Mouse (Mus musculus) liver, embryonic 15.5 days (tissue): ENCODE data around the gene Pde4b. TPM values are rescaled to one million over a fixed set of nuclear protein-coding genes. Genes with fewer than 3 reads are reported as not detected.

Experiments used
- ATAC-seq: fragments of 200-750 bp; cut with Nextera tagmentation; 2 replicates; pipeline ENCODE4 v1.8.0; 2017; ENCODE audit warnings: moderate number of reproducible peaks, mild to moderate bottlenecking, moderate library complexity; ENCODE audit not compliant: insufficient read depth
- H3K27ac ChIP-seq: fragments of 300-500 bp; sonication (generic); replicated peaks from 2 replicates; pipeline ENCODE4 v1.5.1; 2015; ENCODE audit warnings: mild to moderate bottlenecking, inconsistent platforms
- H3K27me3 ChIP-seq: fragments of 300-500 bp; sonication (generic); 2 replicates; pipeline ENCODE4 v1.6.1; 2015; ENCODE audit warnings: mild to moderate bottlenecking, inconsistent platforms
- H3K36me3 ChIP-seq: fragments of 300-500 bp; sonication (generic); replicated peaks from 2 replicates; pipeline ENCODE4 v1.6.1; 2015; ENCODE audit warnings: moderate library complexity, mild to moderate bottlenecking, inconsistent platforms
- H3K4me1 ChIP-seq: fragments of 300-500 bp; sonication (generic); replicated peaks from 2 replicates; pipeline ENCODE4 v1.6.1; 2015; ENCODE audit warnings: inconsistent platforms
- H3K4me2 ChIP-seq: fragments of 300-500 bp; sonication (generic); 2 replicates; pipeline ENCODE4 v1.6.1; 2015; ENCODE audit warnings: moderate library complexity, mild to moderate bottlenecking, inconsistent platforms
- H3K4me3 ChIP-seq: fragments of 300-500 bp; sonication (generic); replicated peaks from 2 replicates; pipeline ENCODE4 v1.5.1; 2015; ENCODE audit warnings: mild to moderate bottlenecking, inconsistent platforms
- H3K9ac ChIP-seq: fragments of 300-500 bp; sonication (generic); 2 replicates; pipeline ENCODE4 v1.6.1; 2015; ENCODE audit warnings: moderate library complexity, mild to moderate bottlenecking, inconsistent platforms
- H3K9me3 ChIP-seq: fragments of 300-500 bp; sonication (generic); replicated peaks from 2 replicates; pipeline ENCODE4 v1.6.1; 2016; ENCODE audit warnings: inconsistent platforms
- WGBS: fragments of 180-500 bp; shearing (Covaris S2); methylation state at CpG from one replicate; pipeline ENCODE4 v1.1.7; 2015; ENCODE audit warnings: mixed read lengths; ENCODE audit not compliant: insufficient replicate concordance; 5-methylcytosine and 5-hydroxymethylcytosine counted together
- polyA plus RNA-seq: library from polyadenylated mRNA; unstranded; fragments of >200 nt; fragmentation: Nextera tagmentation; extraction: Ambion mirVana; gene quantifications from 2 replicates; pipeline ENCODE4 v1.2.1, GENCODE M21; 2015

Gene Pde4b
- polyA plus RNA-seq, 1 experiment from 2014 or later, result 2.5 TPM

DNA sequence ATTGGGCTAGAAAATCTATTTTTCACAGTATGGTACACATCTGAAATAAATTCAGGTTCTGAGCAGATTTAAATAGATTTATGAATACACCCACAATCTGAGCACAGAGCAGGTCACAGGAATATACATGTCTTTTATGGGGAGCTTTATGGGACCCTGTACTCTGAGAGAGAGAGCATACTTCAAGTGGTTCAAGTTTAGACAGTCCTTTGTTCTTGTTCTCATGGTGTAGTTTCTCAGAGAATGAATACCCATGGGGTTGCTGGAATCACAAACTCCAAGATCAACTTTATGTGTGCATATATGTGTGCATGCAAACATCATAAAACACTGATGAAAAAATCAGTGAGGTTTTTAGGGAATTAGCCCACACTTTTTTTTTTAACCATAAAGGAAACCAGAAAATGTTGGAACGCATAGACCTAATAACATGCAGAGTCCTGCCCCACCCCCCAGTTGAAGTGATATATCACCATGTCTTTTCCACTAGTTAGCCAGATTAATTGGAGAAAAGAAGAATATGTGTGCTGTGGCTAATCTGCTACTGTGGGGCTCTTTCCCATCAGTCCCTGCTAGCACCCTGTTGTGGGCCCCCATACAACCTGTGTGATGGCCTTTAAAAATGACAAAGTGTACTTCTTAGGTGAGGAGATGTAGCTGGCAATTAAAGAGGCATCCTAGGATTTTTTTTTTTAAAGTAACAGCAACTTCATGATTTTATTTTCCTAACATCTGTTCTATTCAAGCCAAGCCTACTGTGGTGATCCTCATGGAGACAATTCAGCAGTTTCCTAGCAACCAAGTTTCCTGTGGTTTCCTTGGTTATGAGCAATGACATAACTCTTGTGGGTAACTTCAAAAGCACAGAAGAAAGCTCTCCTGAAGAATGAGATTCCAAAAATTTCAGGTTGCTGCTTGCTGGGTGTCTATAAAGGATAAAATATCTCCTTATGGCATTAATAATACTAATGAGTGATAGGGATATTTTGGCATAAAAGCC is 264.4 kb downstream of the Pde4b start:
- H3K9ac ChIP-seq, result no peak overlapping the region
- H3K4me3 ChIP-seq, result no peak overlapping the region
- H3K4me2 ChIP-seq, result no peak overlapping the region
- H3K27ac ChIP-seq, result no peak overlapping the region
- H3K9me3 ChIP-seq, result no peaks in the 10 kb centered on the region
- no peaks in the 10 kb centered on the region for H3K4me1 ChIP-seq
- H3K36me3 ChIP-seq, result no peaks in the 10 kb centered on the region
- no peak for ATAC-seq
- 53% methylated on average over 1 of the region's 1 CpGs for WGBS
- H3K27me3 ChIP-seq, result no peaks in the 10 kb centered on the region

DNA sequence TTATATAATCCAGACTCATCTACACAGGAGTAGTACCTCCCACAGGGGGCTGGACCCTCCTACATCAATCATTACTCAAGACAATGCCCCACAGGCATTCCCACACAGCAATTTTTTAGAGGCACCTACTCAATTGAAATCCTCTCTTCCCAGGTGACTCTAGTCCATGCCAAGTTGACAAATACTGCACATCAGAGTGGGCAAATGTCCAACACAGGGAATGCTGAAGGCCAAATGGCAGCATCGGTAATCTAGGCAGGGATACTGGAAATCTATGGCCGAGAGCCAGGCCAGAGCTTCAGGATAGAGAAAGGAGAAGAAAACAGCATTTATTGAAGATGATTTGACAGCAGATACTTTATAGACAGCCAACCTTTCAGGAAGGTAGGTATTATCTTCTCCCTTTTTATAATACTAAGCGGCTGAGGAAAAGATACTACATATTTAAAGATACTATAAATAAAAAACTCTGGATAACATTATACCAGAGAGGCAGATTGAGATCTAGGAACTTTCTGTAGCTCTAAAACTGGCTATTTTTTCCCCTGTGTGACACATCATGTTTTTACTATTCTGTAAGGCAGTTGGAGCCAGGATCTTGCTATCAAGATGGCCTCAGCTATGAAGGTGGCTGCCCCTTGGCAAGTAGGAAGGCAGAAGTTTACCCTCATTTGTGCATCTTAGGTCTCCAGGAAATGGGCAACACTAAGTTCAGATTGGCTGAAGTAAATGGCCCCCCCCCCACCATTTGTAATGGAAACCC is 266.5 kb downstream of the Pde4b start:
- Histone ChIP-seq H3K9ac (no peak overlapping the region), H3K4me3 (no peak overlapping the region), H3K4me2 (no peak overlapping the region), H3K27me3 (no peaks in the 10 kb centered on the region), H3K9me3 (no peaks in the 10 kb centered on the region), H3K36me3 (no peaks in the 10 kb centered on the region), H3K27ac (no peak overlapping the region), H3K4me1 (no peaks in the 10 kb centered on the region)
- WGBS, result 67% methylated on average over 3 of the region's 3 CpGs
- ATAC-seq, result no peak

DNA sequence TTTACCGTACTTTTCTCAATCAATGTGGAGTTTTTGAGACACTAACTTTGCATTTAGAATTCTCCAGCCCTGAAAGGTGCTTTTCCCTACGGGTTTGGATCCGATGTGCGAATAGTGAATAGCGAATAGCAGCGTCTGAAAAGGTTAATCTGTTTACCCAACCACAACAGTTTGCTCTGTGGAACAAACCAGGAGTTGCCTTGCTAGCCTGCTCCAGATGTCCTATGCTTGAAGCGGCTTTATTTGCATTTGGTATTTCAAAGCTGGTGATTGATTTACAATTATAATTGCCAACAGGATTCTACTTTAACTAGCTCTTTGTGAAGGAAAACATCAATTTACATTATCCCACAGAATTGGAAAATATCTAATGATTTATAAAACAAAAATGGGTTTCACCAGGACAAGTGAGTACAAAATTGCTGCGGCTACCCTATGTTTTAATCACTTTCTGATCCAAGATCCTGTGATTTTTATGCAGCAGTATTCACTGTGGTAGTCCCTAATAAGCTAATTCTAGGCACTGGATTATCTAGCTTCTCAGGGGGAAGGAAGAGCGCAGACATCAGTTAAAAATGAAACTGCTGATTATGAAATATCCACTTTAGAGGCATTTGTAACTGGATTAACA is 280.9 kb downstream of the Pde4b start:
- Histone ChIP-seq H3K27me3 (no peaks in the 10 kb centered on the region), H3K9ac (no peak overlapping the region), H3K27ac (no peak overlapping the region), H3K4me3 (no peak overlapping the region), H3K4me2 (no peak overlapping the region), H3K36me3 (no peaks in the 10 kb centered on the region), H3K9me3 (no peaks in the 10 kb centered on the region), H3K4me1 (no peaks in the 10 kb centered on the region)
- ATAC-seq, result no peak
- WGBS, result 44% methylated on average over 9 of the region's 9 CpGs

DNA sequence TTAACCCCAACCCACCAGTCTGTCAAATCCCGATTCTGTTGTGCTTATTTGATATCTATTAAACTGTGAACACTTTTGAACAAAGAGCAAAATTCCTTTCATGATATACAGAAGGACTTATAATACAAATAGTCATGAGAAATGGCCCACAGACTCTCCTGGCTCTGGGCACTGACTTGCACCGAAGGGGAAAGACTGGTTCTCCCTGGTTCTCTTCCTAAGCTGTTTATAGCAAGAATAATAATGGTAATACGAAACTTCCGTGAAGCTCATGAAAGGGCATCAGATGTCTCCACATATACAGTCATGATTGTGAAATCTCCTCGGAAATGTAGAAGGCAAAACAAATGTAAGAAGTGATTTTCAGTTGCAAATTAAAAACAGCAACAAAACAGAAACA is 287.3 kb downstream of the Pde4b start:
- H3K27ac ChIP-seq, result no peak overlapping the region
- H3K4me2 ChIP-seq, result no peak overlapping the region
- no peak for ATAC-seq
- H3K9ac ChIP-seq, result no peak overlapping the region
- no peaks in the 10 kb centered on the region for H3K36me3 ChIP-seq
- 60% methylated on average over 5 of the region's 5 CpGs for WGBS
- H3K4me1 ChIP-seq, result no peaks in the 10 kb centered on the region
- H3K27me3 ChIP-seq, result no peaks in the 10 kb centered on the region
- H3K9me3 ChIP-seq, result no peaks in the 10 kb centered on the region
- H3K4me3 ChIP-seq, result no peak overlapping the region

DNA sequence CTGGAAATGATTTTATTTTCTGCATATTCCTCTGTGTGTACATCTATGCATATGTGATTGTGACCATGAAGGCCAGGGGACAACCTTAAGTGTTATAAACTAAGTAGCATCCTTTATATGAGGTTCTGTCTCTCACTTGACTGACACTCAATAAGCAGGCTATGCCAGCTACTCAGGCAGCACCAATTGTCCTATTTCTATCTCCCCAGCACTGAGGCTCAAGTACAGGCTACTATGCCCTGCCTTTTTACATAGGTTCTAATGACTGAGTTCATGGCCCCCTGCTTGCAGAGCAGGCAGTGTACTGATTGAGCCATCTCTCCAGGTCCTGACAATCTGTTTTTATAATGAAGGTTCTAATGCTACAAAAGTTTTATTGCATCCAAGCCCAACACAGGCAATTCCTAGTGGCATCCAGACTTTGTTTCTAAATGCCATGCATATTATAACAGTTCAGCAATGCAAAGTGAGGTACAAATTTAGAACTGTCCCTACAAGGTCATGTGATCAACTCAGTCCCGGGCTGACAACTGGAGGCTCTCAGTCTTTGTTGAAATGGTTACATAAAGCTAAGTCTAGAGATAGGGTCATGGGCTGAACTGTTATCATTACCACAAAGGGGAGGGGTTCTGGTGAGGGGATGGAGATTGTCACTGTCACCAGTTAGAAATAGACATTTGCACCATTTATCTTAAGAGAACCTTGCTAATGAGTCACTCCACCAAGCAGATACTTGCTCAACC is 295.6 kb downstream of the Pde4b start:
- no peak overlapping the region for H3K4me2 ChIP-seq
- 40% methylated on average over 1 of the region's 1 CpGs for WGBS
- H3K9me3 ChIP-seq, result no peaks in the 10 kb centered on the region
- no peaks in the 10 kb centered on the region for H3K36me3 ChIP-seq
- H3K27ac ChIP-seq, result no peak overlapping the region
- H3K4me3 ChIP-seq, result no peak overlapping the region
- no peaks in the 10 kb centered on the region for H3K27me3 ChIP-seq
- H3K4me1 ChIP-seq, result no peaks in the 10 kb centered on the region
- no peak overlapping the region for H3K9ac ChIP-seq
- ATAC-seq, result no peak

DNA sequence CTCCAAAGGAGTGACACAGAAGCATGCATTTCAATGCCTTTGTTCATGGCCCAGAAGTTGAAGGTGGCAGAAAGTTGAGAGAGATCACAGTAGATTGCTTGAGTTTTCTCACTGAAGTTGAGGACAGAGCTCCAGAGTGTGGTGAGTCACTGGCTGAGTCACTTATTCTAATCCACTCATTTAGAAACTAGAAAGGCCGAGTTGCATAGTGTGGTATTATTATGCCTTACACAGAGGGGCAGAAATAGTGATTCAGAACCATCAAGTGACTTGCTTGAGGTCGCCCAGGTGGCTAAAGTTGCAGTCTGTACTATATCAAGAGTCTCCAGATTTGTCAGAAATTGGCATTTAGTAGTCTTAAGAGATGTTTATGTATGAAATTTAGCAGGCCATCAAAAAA is 306.3 kb downstream of the Pde4b start:
- Histone ChIP-seq H3K9ac (no peak overlapping the region), H3K27me3 (no peaks in the 10 kb centered on the region), H3K27ac (no peak overlapping the region), H3K36me3 (no peaks in the 10 kb centered on the region), H3K4me1 (no peaks in the 10 kb centered on the region), H3K4me2 (no peak overlapping the region), H3K9me3 (no peaks in the 10 kb centered on the region), H3K4me3 (no peak overlapping the region)
- 30% methylated on average over 2 of the region's 2 CpGs for WGBS
- no peak for ATAC-seq

DNA sequence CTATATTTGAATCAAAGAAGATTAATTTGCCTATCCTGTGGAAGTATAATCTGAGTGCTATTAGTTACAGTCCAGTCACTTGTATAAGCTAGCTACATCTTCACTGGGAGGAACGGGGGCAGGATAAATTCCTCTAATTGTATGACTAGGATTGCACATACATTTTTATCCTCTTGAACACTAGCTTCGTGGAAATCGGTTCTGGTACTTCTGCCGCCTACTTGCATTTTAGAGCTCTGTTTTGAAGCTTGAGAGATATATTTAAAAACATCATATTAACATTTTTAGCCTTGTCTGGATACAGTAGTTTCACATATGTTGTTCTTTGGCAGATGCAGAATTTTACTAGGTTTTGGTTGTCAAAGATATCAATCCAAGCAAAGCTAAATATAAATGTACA is 310.0 kb downstream of the Pde4b start:
- Histone ChIP-seq H3K9ac (no peak overlapping the region), H3K27me3 (no peaks in the 10 kb centered on the region), H3K36me3 (no peaks in the 10 kb centered on the region), H3K4me1 (no peaks in the 10 kb centered on the region), H3K9me3 (no peaks in the 10 kb centered on the region), H3K27ac (no peak overlapping the region), H3K4me3 (no peak overlapping the region), H3K4me2 (no peak overlapping the region)
- WGBS, result 65% methylated on average over 4 of the region's 4 CpGs
- ATAC-seq, result no peak

DNA sequence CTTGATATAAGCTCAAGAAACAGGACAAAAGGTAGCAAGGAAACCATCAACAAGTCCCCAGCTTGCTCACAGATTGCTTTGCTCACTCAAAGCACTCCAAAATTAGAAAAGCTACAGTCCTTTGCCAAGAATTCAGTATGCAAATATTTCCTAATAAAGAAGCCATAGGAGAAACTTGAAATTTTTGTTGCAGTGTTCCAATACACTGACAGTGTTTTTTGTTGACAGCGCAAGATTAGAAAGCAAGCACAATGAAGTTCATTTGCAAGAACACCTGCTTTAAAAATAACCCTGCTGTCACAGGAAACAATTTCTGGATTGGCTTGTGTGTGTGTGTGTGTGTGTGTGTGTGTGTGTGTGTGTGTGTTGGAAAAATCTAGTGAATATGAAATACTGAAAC is 311.2 kb downstream of the Pde4b start:
- H3K27me3 ChIP-seq, result no peaks in the 10 kb centered on the region
- no peaks in the 10 kb centered on the region for H3K4me1 ChIP-seq
- H3K4me2 ChIP-seq, result no peak overlapping the region
- H3K36me3 ChIP-seq, result no peaks in the 10 kb centered on the region
- no peak overlapping the region for H3K4me3 ChIP-seq
- 90% methylated on average over 1 of the region's 1 CpGs for WGBS
- H3K9me3 ChIP-seq, result no peaks in the 10 kb centered on the region
- H3K27ac ChIP-seq, result no peak overlapping the region
- H3K9ac ChIP-seq, result no peak overlapping the region
- ATAC-seq, result no peak

DNA sequence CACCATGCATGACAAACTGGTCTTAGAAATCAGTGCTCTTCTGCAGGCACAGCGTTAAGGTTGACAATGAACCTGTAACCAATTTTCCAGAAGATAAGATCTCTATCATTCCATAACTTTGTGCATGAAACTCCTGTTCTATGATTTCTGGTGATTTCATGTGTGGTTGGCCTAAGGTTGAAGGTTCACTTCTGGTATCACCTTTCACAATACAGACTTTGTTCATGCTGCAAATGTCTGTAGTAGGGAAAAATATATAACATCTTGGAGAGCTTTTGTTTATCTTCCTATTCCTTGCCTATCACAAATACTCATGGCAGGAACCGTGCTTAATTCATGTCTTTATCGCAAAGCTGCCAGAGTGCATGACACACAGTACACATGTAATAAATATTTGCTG is 319.5 kb downstream of the Pde4b start:
- Histone ChIP-seq H3K4me1 (no peaks in the 10 kb centered on the region), H3K4me2 (no peak overlapping the region), H3K4me3 (no peak overlapping the region), H3K9me3 (no peaks in the 10 kb centered on the region), H3K27me3 (no peaks in the 10 kb centered on the region), H3K27ac (no peak overlapping the region), H3K9ac (no peak overlapping the region), H3K36me3 (no peaks in the 10 kb centered on the region)
- no peak for ATAC-seq
- 70% methylated on average over 3 of the region's 3 CpGs for WGBS

DNA sequence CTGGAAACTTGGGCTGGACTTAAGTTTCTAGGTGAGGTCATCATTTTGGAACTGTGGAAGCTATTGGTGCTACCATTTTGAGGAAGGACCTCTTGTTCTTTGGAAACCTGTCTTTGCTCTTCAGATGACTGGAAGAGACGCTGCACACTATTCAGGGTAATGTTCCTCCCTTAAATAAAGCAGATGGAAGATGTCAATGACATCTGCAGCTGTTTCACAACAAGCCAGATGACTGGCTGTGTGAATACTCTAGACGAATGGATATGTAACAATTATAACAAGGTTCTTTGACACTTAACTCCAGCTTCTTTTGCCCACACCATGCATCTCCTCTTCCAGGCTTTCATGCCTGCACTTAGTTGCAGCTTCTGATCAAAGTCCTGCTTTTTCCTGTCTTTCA is 320.8 kb downstream of the Pde4b start:
- no peak overlapping the region for H3K4me3 ChIP-seq
- H3K36me3 ChIP-seq, result no peaks in the 10 kb centered on the region
- 41% methylated on average over 2 of the region's 2 CpGs for WGBS
- no peak overlapping the region for H3K9ac ChIP-seq
- H3K9me3 ChIP-seq, result no peaks in the 10 kb centered on the region
- H3K27ac ChIP-seq, result no peak overlapping the region
- H3K27me3 ChIP-seq, result no peaks in the 10 kb centered on the region
- no peak overlapping the region for H3K4me2 ChIP-seq
- ATAC-seq, result no peak
- no peaks in the 10 kb centered on the region for H3K4me1 ChIP-seq
